7 mouse cellular contexts compared by ENCODE assay signal in genomic region chr4:63495915-63496278, GRCm38 (mm10). TPM values are rescaled to one million over a fixed set of nuclear protein-coding genes. Genes with fewer than 3 reads are reported as not detected.
DNase-seq lines count a peak whose midpoint lies in the region; ATAC-seq and TF ChIP-seq lines count a peak whose summit lies in the region.

Gene Whrn (minus strand): TSS chr4:63495991.

- 0 out of 2 replicates have a peak, but pooled peaks cover 4% of the 10 kb centered on the region for H3K27me3 ChIP-seq in limb, embryonic 14.5 days (ENCODE audit: control insufficient read depth, insufficient read depth, low read length)
- H3K27me3 ChIP-seq in midbrain, embryonic 15.5 days (replicated peaks), result peaks cover 4% of the 10 kb centered on the region; the same call in 1 of the 2 replicates

- H3K4me3 ChIP-seq in limb, embryonic 14.5 days (replicated peaks; ENCODE audit: low read length), result peak within 1 kb of the TSS; percentile 80
- H3K4me3 ChIP-seq in midbrain, embryonic 15.5 days, result peak within 1 kb of the TSS; percentile 75

- H3K27ac ChIP-seq in limb, embryonic 14.5 days (replicated peaks; ENCODE audit: low read depth, low read length), result peak within 1 kb of the TSS; percentile 71
- peak within 1 kb of the TSS; percentile 13; the same call in 1 of the 2 replicates for H3K27ac ChIP-seq in midbrain, embryonic 15.5 days

- WGBS in limb, embryonic 14.5 days, result 7% methylated on average over 10 of the region's 34 CpGs
- WGBS in midbrain, embryonic 15.5 days, result under 1% methylated on average over 29 of the region's 34 CpGs

- peak within 1 kb of the TSS; percentile 78 for H3K9ac ChIP-seq in limb, embryonic 14.5 days (ENCODE audit: low read depth, low read length, severe bottlenecking)
- H3K9ac ChIP-seq in midbrain, embryonic 15.5 days, result peak within 1 kb of the TSS; percentile 54

- TF ChIP-seq POLR2A in limb, embryonic 14.5 days (IDR thresholded peaks at IDR 0.05; ENCODE audit: borderline replicate concordance, extremely low read depth, insufficient read depth, insufficient read length), result no peak

- H3K36me3 ChIP-seq in limb, embryonic 14.5 days (ENCODE audit: control insufficient read depth, insufficient read depth, low read length), result no peaks in the 10 kb centered on the region
- H3K36me3 ChIP-seq in midbrain, embryonic 15.5 days (replicated peaks), result no peaks in the 10 kb centered on the region

- H3K9me3 ChIP-seq in limb, embryonic 14.5 days (ENCODE audit: control insufficient read depth, low read length), result no peaks in the 10 kb centered on the region
- H3K9me3 ChIP-seq in midbrain, embryonic 15.5 days, result no peaks in the 10 kb centered on the region

- DNase-seq in adrenal gland, adult 8-10 months, result peak; percentile 68
- peak; percentile 87 for DNase-seq in embryo, embryonic 9.5 days (ENCODE audit: extremely low spot score)
- DNase-seq in heart, adult 18-20 months, result peak; percentile 82 to 86
- DNase-seq in kidney, adult 18-20 months, result peak; percentile 81
- peak; percentile 68 for DNase-seq in limb, embryonic 14.5 days (ENCODE audit: low spot score)
- peak; percentile 64 to 65 for DNase-seq in spleen, adult 18-20 months

- ATAC-seq in limb, embryonic 14.5 days (ENCODE audit: low FRiP score, low read depth), result peak; percentile 87
- peak; percentile 88 for ATAC-seq in midbrain, embryonic 15.5 days (replicated peaks)

- H3K4me1 ChIP-seq in limb, embryonic 14.5 days (ENCODE audit: control insufficient read depth, insufficient read depth, low read length), result peaks cover 24% of the 10 kb centered on the region
- peaks cover 39% of the 10 kb centered on the region for H3K4me1 ChIP-seq in midbrain, embryonic 15.5 days

- H3K4me2 ChIP-seq in limb, embryonic 14.5 days (replicated peaks; ENCODE audit: low read depth, low read length, severe bottlenecking), result peak within 1 kb of the TSS; percentile 93
- H3K4me2 ChIP-seq in midbrain, embryonic 15.5 days, result peak within 1 kb of the TSS; percentile 89

RNA-seq across cellular contexts. Expression of gene Whrn, which starts in this region (rescaled TPM):
- total RNA-seq in adrenal gland, adult 8-10 months (2022), result 10 to 100 TPM; 56.7 to 95.9 (median 78.5) TPM
- 10 to 100 TPM; 15.2 to 23.6 TPM for total RNA-seq in heart, adult 18-20 months (2021)
- polyA plus RNA-seq in limb, embryonic 14.5 days (2012; rRNA removed), result 34.3 and 44.9 TPM in 2 replicates
- 6.6 and 11.1 TPM in 2 replicates for polyA plus RNA-seq in limb, embryonic 14.5 days (2014; fragmentation: Nextera tagmentation; extraction: Ambion mirVana)
- polyA plus RNA-seq in midbrain, embryonic 15.5 days (2015; fragmentation: Nextera tagmentation; extraction: Ambion mirVana), result 6.5 and 7.5 TPM in 2 replicates

Comparison
In these comparisons a context has a peak if more than half of its experiments do, and no peak if none do; other contexts are left out.
1. Peak in every context shown above with its lines: DNase-seq, ATAC-seq, H3K4me3 ChIP-seq and H3K27ac ChIP-seq.